In the genomic region with DNA sequence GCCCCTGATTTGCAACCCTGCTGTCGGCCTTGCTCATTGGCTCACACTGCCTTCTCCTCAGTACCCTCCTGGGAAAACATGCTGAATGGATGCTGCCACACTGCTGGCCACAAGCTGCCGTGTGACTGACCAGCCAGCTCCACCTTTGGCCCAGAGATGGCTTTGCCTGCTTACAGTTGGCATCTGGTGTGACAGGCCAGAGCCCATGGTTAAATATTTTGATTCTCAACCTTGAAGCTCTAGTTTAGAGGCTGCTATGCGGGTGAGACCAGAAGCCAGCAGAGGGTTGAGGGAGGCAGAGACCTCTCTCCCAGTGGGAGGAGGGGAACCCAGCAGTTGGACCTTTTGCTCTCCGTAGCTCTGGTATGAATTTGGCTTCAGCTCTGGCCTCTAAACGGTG, we compare ENCODE assay signal across 20 mouse cellular contexts. TPM values are rescaled to one million over a fixed set of nuclear protein-coding genes. Genes with fewer than 3 reads are reported as not detected.
DNase-seq lines count a peak whose midpoint lies in the region; ATAC-seq lines count a peak whose summit lies in the region.
"Had no signal": no experiment of that assay in that cellular context is flagged by ENCODE, and none has a peak within 500 bp of the region (broad histone marks: within the 10 kb centered on the region; RNA-seq: fewer than 3 reads in every experiment).

No protein-coding gene starts in this region.

- no peaks in the 10 kb centered on the region for H3K9me3 ChIP-seq in limb, embryonic 10.5 days (replicated peaks)
- H3K9me3 ChIP-seq in hindbrain, embryonic 14.5 days (ENCODE audit: control insufficient read depth, low read length) = no peaks in the 10 kb centered on the region
- H3K9me3 ChIP-seq: midbrain, embryonic 13.5 days had no signal

- WGBS in limb, embryonic 10.5 days = 72% methylated on average over 5 of the region's 5 CpGs
- WGBS in hindbrain, embryonic 14.5 days = 71% methylated on average over 5 of the region's 5 CpGs

- peak overlapping the region; percentile 86 for H3K27ac ChIP-seq in limb, embryonic 10.5 days
- H3K27ac ChIP-seq in hindbrain, embryonic 14.5 days = no peak overlapping the region
- H3K27ac ChIP-seq: gastrocnemius, adult 2 months; midbrain, embryonic 13.5 days had no signal

- peaks cover 58% of the 10 kb centered on the region for H3K4me1 ChIP-seq in limb, embryonic 10.5 days
- no peaks in the 10 kb centered on the region for H3K4me1 ChIP-seq in hindbrain, embryonic 14.5 days (replicated peaks; ENCODE audit: control insufficient read depth, insufficient read depth, low read length)

- H3K9ac ChIP-seq in hindbrain, embryonic 14.5 days = no peak overlapping the region
- H3K9ac ChIP-seq: forebrain, postnatal 0 days; midbrain, embryonic 13.5 days had no signal

- H3K4me3 ChIP-seq in limb, embryonic 10.5 days = no peak overlapping the region
- no peak overlapping the region for H3K4me3 ChIP-seq in hindbrain, embryonic 14.5 days (replicated peaks; ENCODE audit: low read length)
- H3K4me3 ChIP-seq: gastrocnemius, adult 2 months; midbrain, embryonic 13.5 days had no signal

- H3K36me3 ChIP-seq in limb, embryonic 10.5 days = no peaks in the 10 kb centered on the region
- no peaks in the 10 kb centered on the region for H3K36me3 ChIP-seq in hindbrain, embryonic 14.5 days (replicated peaks; ENCODE audit: control insufficient read depth, insufficient read depth)
- H3K36me3 ChIP-seq: midbrain, embryonic 13.5 days had no signal

- ATAC-seq in hindbrain, embryonic 14.5 days (ENCODE audit: low FRiP score) = no peak
- ATAC-seq: forebrain, postnatal 0 days; lung, postnatal 0 days; midbrain, embryonic 13.5 days; Patski had no signal

- DNase-seq in kidney, adult 11 months = peak; percentile 64
- DNase-seq in kidney, postnatal 14 days = no peak
- DNase-seq in 3134 (ENCODE audit: extremely low read depth, insufficient read length, low spot score) = peak; percentile 36
- peak; percentile 56 for DNase-seq in adipocyte (ENCODE audit: low spot score)
- no peak for DNase-seq in limb, embryonic 10.5 days (ENCODE audit: low spot score)
- no peak for DNase-seq in cerebellum, adult 8-10 months
- DNase-seq in layer of hippocampus, adult 9-11 months = no peak
- no peak for DNase-seq in hindbrain, embryonic 14.5 days (ENCODE audit: low spot score)
- DNase-seq: cerebellum, adult 9-10 months; forebrain, postnatal 0 days; gastrocnemius, adult 2 months; heart, postnatal 4 days; liver; right cerebral cortex, postnatal 14 days; spleen, adult 18-20 months; thymus, adult 18-20 months; thymus, postnatal 4 days had no signal

- no peaks in the 10 kb centered on the region for H3K27me3 ChIP-seq in limb, embryonic 10.5 days (ENCODE audit: low read depth, poor library complexity, severe bottlenecking)
- H3K27me3 ChIP-seq in hindbrain, embryonic 14.5 days (ENCODE audit: control insufficient read depth, insufficient read depth, low read length) = peaks cover 12% of the 10 kb centered on the region; the same call in 1 of the 2 replicates
- H3K27me3 ChIP-seq: Patski had no signal

- no peak overlapping the region for H3K4me2 ChIP-seq in hindbrain, embryonic 14.5 days (replicated peaks)
- H3K4me2 ChIP-seq: midbrain, embryonic 13.5 days had no signal

RNA-seq across cellular contexts. Expression of gene Sulf2, which starts 6.7 kb away (rescaled TPM):
- 157 and 188 TPM in 2 replicates for polyA plus RNA-seq in limb, embryonic 10.5 days (2016; fragmentation: Nextera tagmentation; extraction: Ambion mirVana)
- polyA plus RNA-seq in hindbrain, embryonic 14.5 days (2014; fragmentation: Nextera tagmentation; extraction: Ambion mirVana) = 125 TPM in 2 replicates

Comparison
In these comparisons a context has a peak if more than half of its experiments do, and no peak if none do; other contexts are left out.
1. DNase-seq: peak in kidney, adult 11 months (single experiment), 3134 (single experiment) and adipocyte (single experiment); none in kidney, postnatal 14 days (single experiment), limb, embryonic 10.5 days (single experiment), cerebellum, adult 8-10 months (single experiment), layer of hippocampus, adult 9-11 months (single experiment) and hindbrain, embryonic 14.5 days (single experiment).